Mouse (Mus musculus) activated CD4-positive, CD25-positive, alpha-beta regulatory T cell (primary cell): Measurements from ENCODE around the gene Fzd10. TPM values are rescaled to one million over a fixed set of nuclear protein-coding genes. Genes with fewer than 3 reads are reported as not detected.

Experiments used
- polyA plus RNA-seq, 2 experiments: library from polyadenylated mRNA; unstranded; fragments of 100-300 nt; shearing (Covaris generic); gene quantifications; one replicate each; pipeline ENCODE4 v1.2.1; 2017

The Fzd10 gene
- under 1 TPM in 1 of 2 experiments, not detected in 1; 0.90 TPM for polyA plus RNA-seq

DNA sequence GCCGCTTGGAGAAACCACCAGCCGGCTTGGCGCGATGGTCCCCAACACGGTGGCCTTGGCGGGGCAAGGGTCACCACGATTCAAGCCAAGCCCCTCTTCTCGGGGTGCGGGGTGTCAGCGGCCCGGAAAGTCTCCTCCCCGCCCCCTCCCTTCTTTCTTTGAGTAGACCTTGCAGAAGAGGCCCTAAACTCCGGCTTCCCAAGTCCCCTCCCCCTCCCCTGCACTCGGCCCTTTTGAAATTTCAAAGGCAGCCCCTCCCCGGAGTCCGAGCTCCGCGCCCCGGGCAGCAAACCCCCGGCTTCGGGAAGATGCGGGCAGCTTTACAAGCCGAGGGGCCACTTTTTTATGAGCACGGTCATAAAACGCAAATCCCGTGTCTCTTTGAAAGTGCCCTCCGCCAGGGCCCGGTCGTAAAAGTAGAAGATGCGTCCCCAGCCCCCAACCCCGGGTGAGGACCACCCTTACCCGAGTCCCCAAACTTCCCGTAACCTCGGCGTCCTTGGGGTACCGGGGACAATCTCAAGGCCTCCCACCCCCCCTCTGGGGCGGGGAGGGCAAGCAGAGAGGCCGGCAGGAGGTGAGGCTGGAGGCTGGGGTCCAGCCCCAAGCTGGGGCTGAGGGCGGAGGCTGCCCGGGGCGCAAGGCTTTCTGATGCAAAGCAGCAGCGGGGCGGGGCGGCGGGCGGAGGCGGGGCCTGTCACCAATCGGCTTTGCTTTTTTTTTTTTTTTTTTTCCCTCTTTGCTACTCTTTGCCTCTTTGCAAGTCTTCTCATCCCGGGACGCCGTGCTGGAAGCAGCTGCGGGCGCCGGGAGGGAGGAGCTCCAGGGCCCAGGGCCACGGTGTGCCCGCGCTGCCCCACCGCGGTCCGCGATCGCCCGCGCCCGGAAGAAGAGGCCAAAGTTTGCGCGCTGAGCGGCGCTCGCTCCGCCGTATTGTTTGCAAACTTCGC lies at the start of gene Fzd10:
TSS of gene Fzd10 (plus strand) at position 773 of the 950 bp plus-strand sequence.

Other genes starting within 250 kb of the Fzd10 start
- under 1 TPM in 1 of 2 experiments, not detected in 1; 0.48 TPM for gene Tmem132d, start 167.8 kb upstream of the Fzd10 start, polyA plus RNA-seq
- under 1 TPM in 1 of 2 experiments, not detected in 1; 0.06 TPM for gene Piwil1, start 101.7 kb downstream of the Fzd10 start, polyA plus RNA-seq